Mouse (Mus musculus): ENCODE results near the gene Cbfb. TPM values are rescaled to one million over a fixed set of nuclear protein-coding genes. Genes with fewer than 3 reads are reported as not detected.

The Cbfb gene
- polyA plus RNA-seq, 1 experiment from 2014 or later: 28.6 TPM

GRCm38 (mm10) chr8:105263244-105263912, 92.9 kb downstream of the Cbfb start:
- no peaks in the 10 kb centered on the region for H3K36me3 ChIP-seq (ENCODE audit: control insufficient read depth, insufficient read depth, low read length)
- no peak overlapping the region; the same call in 1 of the 2 replicates for H3K4me2 ChIP-seq (ENCODE audit: low read length)
- H3K4me1 ChIP-seq (ENCODE audit: control insufficient read depth, insufficient read depth, low read depth, low read length): peaks cover 26% of the 10 kb centered on the region
- H3K27ac ChIP-seq (ENCODE audit: low read depth, low read length): no peak overlapping the region
- ATAC-seq: no peak
- no peak overlapping the region for H3K4me3 ChIP-seq (ENCODE audit: low read length)
- no peaks in the 10 kb centered on the region; the same call in 1 of the 2 replicates for H3K9me3 ChIP-seq (ENCODE audit: control insufficient read depth, low read length)
- 39% methylated on average over 16 of the region's 16 CpGs for WGBS
- no peak overlapping the region for H3K9ac ChIP-seq (ENCODE audit: low read depth, low read length)
- H3K27me3 ChIP-seq (replicated peaks; ENCODE audit: control insufficient read depth, insufficient read depth, low read length): peaks cover 41% of the 10 kb centered on the region

GRCm38 (mm10) chr8:105264024-105264982, 93.8 kb downstream of the Cbfb start, which contains the start of the genes Tradd and Fbxl8:
Gene Tradd (minus strand): TSS chr8:105264609.
Gene Fbxl8 (plus strand): TSS chr8:105264648.
- peak within 1 kb of the TSS; percentile 71 for H3K9ac ChIP-seq (ENCODE audit: low read depth, low read length)
- peak; percentile 7; the same call in 1 of the 2 replicates for ATAC-seq
- peaks cover 36% of the 10 kb centered on the region for H3K27me3 ChIP-seq (replicated peaks; ENCODE audit: control insufficient read depth, insufficient read depth, low read length)
- no peak within 1 kb of the TSS for H3K27ac ChIP-seq (ENCODE audit: low read depth, low read length)
- peak within 1 kb of the TSS; percentile 68 for H3K4me3 ChIP-seq (ENCODE audit: low read length)
- H3K4me2 ChIP-seq (ENCODE audit: low read length): peak within 1 kb of the TSS; percentile 90
- WGBS: under 1% methylated on average over 46 of the region's 54 CpGs
- peaks cover 26% of the 10 kb centered on the region for H3K4me1 ChIP-seq (ENCODE audit: control insufficient read depth, insufficient read depth, low read depth, low read length)
- no peaks in the 10 kb centered on the region; the same call in 1 of the 2 replicates for H3K9me3 ChIP-seq (ENCODE audit: control insufficient read depth, low read length)
- no peaks in the 10 kb centered on the region for H3K36me3 ChIP-seq (ENCODE audit: control insufficient read depth, insufficient read depth, low read length)

- Histone ChIP-seq H3K27me3 (replicated peaks; ENCODE audit: control insufficient read depth, insufficient read depth, low read length) (peaks cover 42% of the 10 kb centered on the region), H3K36me3 (ENCODE audit: control insufficient read depth, insufficient read depth, low read length) (no peaks in the 10 kb centered on the region), H3K4me2 (ENCODE audit: low read length) (peak overlapping the region; percentile 90), H3K9ac (ENCODE audit: low read depth, low read length) (no peak overlapping the region), H3K27ac (ENCODE audit: low read depth, low read length) (no peak overlapping the region), H3K4me1 (ENCODE audit: control insufficient read depth, insufficient read depth, low read depth, low read length) (peaks cover 27% of the 10 kb centered on the region), H3K4me3 (ENCODE audit: low read length) (peak overlapping the region; percentile 68), H3K9me3 (ENCODE audit: control insufficient read depth, low read length) (no peaks in the 10 kb centered on the region; the same call in 1 of the 2 replicates)
- ATAC-seq: no peak
- 12% methylated on average over 10 of the region's 10 CpGs for WGBS
Measured at GRCm38 (mm10) chr8:105265128-105265527, 94.7 kb downstream of the Cbfb start.

GRCm38 (mm10) chr8:105266775-105267174, 96.3 kb downstream of the Cbfb start:
- Histone ChIP-seq H3K9me3 (ENCODE audit: control insufficient read depth, low read length) (no peaks in the 10 kb centered on the region; the same call in 1 of the 2 replicates), H3K4me3 (ENCODE audit: low read length) (no peak overlapping the region), H3K9ac (ENCODE audit: low read depth, low read length) (no peak overlapping the region), H3K4me2 (ENCODE audit: low read length) (no peak overlapping the region), H3K27me3 (replicated peaks; ENCODE audit: control insufficient read depth, insufficient read depth, low read length) (peaks cover 43% of the 10 kb centered on the region), H3K27ac (ENCODE audit: low read depth, low read length) (no peak overlapping the region), H3K36me3 (ENCODE audit: control insufficient read depth, insufficient read depth, low read length) (no peaks in the 10 kb centered on the region), H3K4me1 (ENCODE audit: control insufficient read depth, insufficient read depth, low read depth, low read length) (peaks cover 33% of the 10 kb centered on the region)
- whole genome bisulfite sequencing: 11% methylated on average over 13 of the region's 13 CpGs
- no peak for ATAC-seq

Other genes with a start within 250 kb of the Cbfb start
- gene Ces2e, start 244.4 kb upstream of the Cbfb start, polyA plus RNA-seq (2015; fragmentation: Nextera tagmentation; extraction: Ambion mirVana): not detected in 2 replicates
- gene Ces2f, start 223.3 kb upstream of the Cbfb start, polyA plus RNA-seq (2015; fragmentation: Nextera tagmentation; extraction: Ambion mirVana): not detected in 2 replicates
- 0.05 and 0.06 TPM in 2 replicates for gene Ces2g, start 209.0 kb upstream of the Cbfb start, polyA plus RNA-seq (2015; fragmentation: Nextera tagmentation; extraction: Ambion mirVana)
- not detected in 2 replicates for gene Ces2h, start 169.8 kb upstream of the Cbfb start, polyA plus RNA-seq (2015; fragmentation: Nextera tagmentation; extraction: Ambion mirVana)
- gene Ces3a, start 122.1 kb upstream of the Cbfb start, polyA plus RNA-seq (2015; fragmentation: Nextera tagmentation; extraction: Ambion mirVana): not detected in 2 replicates
- not detected in 2 replicates for gene Ces3b, start 86.9 kb upstream of the Cbfb start, polyA plus RNA-seq (2015; fragmentation: Nextera tagmentation; extraction: Ambion mirVana)
- gene Ces4a, start 38.9 kb upstream of the Cbfb start, polyA plus RNA-seq (2015; fragmentation: Nextera tagmentation; extraction: Ambion mirVana): not detected in 2 replicates
- gene D230025D16Rik, start 54.5 kb downstream of the Cbfb start, polyA plus RNA-seq (2015; fragmentation: Nextera tagmentation; extraction: Ambion mirVana): 27.9 and 31.7 TPM in 2 replicates
- 12.3 and 12.4 TPM in 2 replicates for gene B3gnt9, start 84.5 kb downstream of the Cbfb start, polyA plus RNA-seq (2015; fragmentation: Nextera tagmentation; extraction: Ambion mirVana)
- gene Tradd, start 93.9 kb downstream of the Cbfb start, polyA plus RNA-seq (2015; fragmentation: Nextera tagmentation; extraction: Ambion mirVana): 20.7 and 21.5 TPM in 2 replicates
- 2.1 and 2.4 TPM in 2 replicates for gene Fbxl8, start 94.0 kb downstream of the Cbfb start, polyA plus RNA-seq (2015; fragmentation: Nextera tagmentation; extraction: Ambion mirVana)
- 0.80 and 1.2 TPM in 2 replicates for gene Hsf4, start 99.1 kb downstream of the Cbfb start, polyA plus RNA-seq (2015; fragmentation: Nextera tagmentation; extraction: Ambion mirVana)
- 6.2 TPM in 2 replicates for gene Nol3, start 105.5 kb downstream of the Cbfb start, polyA plus RNA-seq (2015; fragmentation: Nextera tagmentation; extraction: Ambion mirVana)
- gene 4931428F04Rik, start 119.2 kb downstream of the Cbfb start, polyA plus RNA-seq (2015; fragmentation: Nextera tagmentation; extraction: Ambion mirVana): 126 and 153 TPM in 2 replicates
- 9.4 and 12.3 TPM in 2 replicates for gene Exoc3l, start 125.4 kb downstream of the Cbfb start, polyA plus RNA-seq (2015; fragmentation: Nextera tagmentation; extraction: Ambion mirVana)
- 37.3 and 46.7 TPM in 2 replicates for gene E2f4, start 127.0 kb downstream of the Cbfb start, polyA plus RNA-seq (2015; fragmentation: Nextera tagmentation; extraction: Ambion mirVana)
- gene Elmo3, start 134.9 kb downstream of the Cbfb start, polyA plus RNA-seq (2015; fragmentation: Nextera tagmentation; extraction: Ambion mirVana): 1.5 and 1.6 TPM in 2 replicates
- gene Lrrc29, start 155.6 kb downstream of the Cbfb start, polyA plus RNA-seq (2015; fragmentation: Nextera tagmentation; extraction: Ambion mirVana): 0.90 and 0.94 TPM in 2 replicates
- gene Tmem208, start 155.7 kb downstream of the Cbfb start, polyA plus RNA-seq (2015; fragmentation: Nextera tagmentation; extraction: Ambion mirVana): 144 and 150 TPM in 2 replicates
- 0.69 and 0.93 TPM in 2 replicates for gene Fhod1, start 177.3 kb downstream of the Cbfb start, polyA plus RNA-seq (2015; fragmentation: Nextera tagmentation; extraction: Ambion mirVana)
- 12.3 and 14.5 TPM in 2 replicates for gene Slc9a5, start 178.2 kb downstream of the Cbfb start, polyA plus RNA-seq (2015; fragmentation: Nextera tagmentation; extraction: Ambion mirVana)
- 1.8 and 2.1 TPM in 2 replicates for gene Plekhg4, start 202.6 kb downstream of the Cbfb start, polyA plus RNA-seq (2015; fragmentation: Nextera tagmentation; extraction: Ambion mirVana)
- gene Kctd19, start 242.8 kb downstream of the Cbfb start, polyA plus RNA-seq (2015; fragmentation: Nextera tagmentation; extraction: Ambion mirVana): 0.27 TPM in 1 of 2 replicates, not detected in the other
- gene Lrrc36, start 242.9 kb downstream of the Cbfb start, polyA plus RNA-seq (2015; fragmentation: Nextera tagmentation; extraction: Ambion mirVana): 0.44 and 0.60 TPM in 2 replicates

Measured in hindbrain, embryonic 16.5 days (tissue).